Mouse (Mus musculus) lung, embryonic 16.5 days (tissue): ENCODE data around the gene Hexa. TPM values are rescaled to one million over a fixed set of nuclear protein-coding genes. Genes with fewer than 3 reads are reported as not detected.

Source experiments
- ATAC-seq: fragments of 200-750 bp; cut with Nextera tagmentation; 2 replicates; pipeline ENCODE4 v1.8.0; 2017; ENCODE audit warnings: low read depth, mild to moderate bottlenecking, moderate library complexity
- H3K27ac ChIP-seq: fragments of 300-500 bp; sonication (generic); 2 replicates; pipeline ENCODE4 v1.5.1; 2014; ENCODE audit warnings: mild to moderate bottlenecking, control low read depth, low read length
- H3K27me3 ChIP-seq: fragments of 300-500 bp; sonication (generic); 2 replicates; pipeline ENCODE4 v1.6.1; 2014; ENCODE audit warnings: low read depth, low read length, mixed read lengths; ENCODE audit not compliant: control insufficient read depth, insufficient read depth
- H3K36me3 ChIP-seq: fragments of 300-500 bp; sonication (generic); 2 replicates; pipeline ENCODE4 v1.6.1; 2014; ENCODE audit warnings: low read length; ENCODE audit not compliant: control insufficient read depth, insufficient read depth
- H3K4me1 ChIP-seq: fragments of 300-500 bp; sonication (generic); replicated peaks from 2 replicates; pipeline ENCODE4 v1.6.1; 2014; ENCODE audit warnings: low read length, mixed read lengths; ENCODE audit not compliant: control insufficient read depth, insufficient read depth
- H3K4me2 ChIP-seq: fragments of 300-500 bp; sonication (generic); 2 replicates; pipeline ENCODE4 v1.6.1; 2014; ENCODE audit warnings: low read depth, low read length, control low read depth
- H3K4me3 ChIP-seq: fragments of 300-500 bp; sonication (generic); 2 replicates; pipeline ENCODE4 v1.5.1; 2014; ENCODE audit warnings: mild to moderate bottlenecking, low read length, control low read depth
- H3K9ac ChIP-seq: fragments of 300-500 bp; sonication (generic); 2 replicates; pipeline ENCODE4 v1.6.1; 2014; ENCODE audit warnings: low read length, control low read depth
- H3K9me3 ChIP-seq: fragments of 300-500 bp; sonication (generic); 2 replicates; pipeline ENCODE4 v1.6.1; 2016; ENCODE audit warnings: low read length; ENCODE audit not compliant: control insufficient read depth
- WGBS: fragments of 180-500 bp; shearing (Covaris S2); extraction: QIAGEN DNeasy Blood & Tissue Kit; methylation state at CpG from one replicate; pipeline ENCODE4 v1.1.7; 2014; 5-methylcytosine and 5-hydroxymethylcytosine counted together
- polyA plus RNA-seq: library from polyadenylated mRNA; unstranded; fragments of >200 nt; fragmentation: Nextera tagmentation; extraction: Ambion mirVana; gene quantifications from 2 replicates; pipeline ENCODE4 v1.2.1, GENCODE M21; 2015

Gene Hexa
- polyA plus RNA-seq, 1 experiment from 2014 or later: 69.3 TPM

DNA sequence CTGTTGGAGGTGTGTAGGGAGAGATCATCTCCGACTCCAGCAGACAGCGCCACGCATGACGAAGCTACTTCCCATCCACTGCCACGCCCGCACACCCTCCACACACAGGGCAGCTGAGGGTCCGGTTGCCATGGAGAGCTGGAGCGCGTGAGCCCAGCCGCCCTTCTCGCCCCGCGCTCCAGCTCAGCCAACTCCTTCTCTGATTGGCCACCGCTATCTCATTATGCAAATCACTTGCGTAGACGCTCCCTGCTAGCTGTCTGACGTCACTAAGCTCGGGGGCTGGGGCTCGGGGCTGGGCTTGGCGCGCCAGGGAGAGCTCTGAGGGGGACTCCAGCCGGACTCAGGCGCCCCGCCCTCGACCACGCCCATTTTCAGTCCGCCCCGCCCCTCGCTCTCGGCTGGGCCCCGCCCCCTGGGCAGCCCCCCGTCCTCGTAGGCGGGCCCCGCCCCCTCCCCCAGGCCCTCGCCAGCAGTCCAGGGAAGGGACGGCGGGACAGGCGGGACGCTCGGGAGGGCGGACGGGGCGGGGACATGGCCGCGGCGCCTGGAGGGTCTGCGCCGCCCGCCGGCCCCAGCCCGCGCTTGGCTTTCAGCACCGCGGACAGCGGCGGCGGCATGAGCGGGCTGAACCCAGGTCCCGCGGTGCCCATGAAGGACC, 38.6 kb downstream of the Hexa start, which contains the start of gene Celf6:
Gene Celf6, plus strand, starts transcription at position 74 of the 661 bp plus-strand sequence.
- peak within 1 kb of the TSS; percentile 54 for H3K4me3 ChIP-seq
- peak; percentile 98 for ATAC-seq
- H3K36me3 ChIP-seq: no peaks in the 10 kb centered on the region
- H3K27me3 ChIP-seq: peaks cover 3% of the 10 kb centered on the region; the same call in 1 of the 2 replicates
- peak within 1 kb of the TSS; percentile 53 for H3K4me2 ChIP-seq
- no peak within 1 kb of the TSS for H3K27ac ChIP-seq
- H3K9me3 ChIP-seq: no peaks in the 10 kb centered on the region
- peaks cover 9% of the 10 kb centered on the region for H3K4me1 ChIP-seq
- WGBS: 2% methylated on average over 42 of the region's 61 CpGs
- no peak within 1 kb of the TSS for H3K9ac ChIP-seq

GRCm38 (mm10) chr9:59578505-59578867, 39.1 kb downstream of the Hexa start:
- Histone ChIP-seq H3K36me3 (no peaks in the 10 kb centered on the region), H3K4me2 (peak overlapping the region; percentile 53), H3K4me1 (peaks cover 9% of the 10 kb centered on the region), H3K4me3 (peak overlapping the region; percentile 54), H3K27me3 (peaks cover 3% of the 10 kb centered on the region; the same call in 1 of the 2 replicates), H3K9me3 (no peaks in the 10 kb centered on the region), H3K27ac (no peak overlapping the region), H3K9ac (no peak overlapping the region)
- 0% methylated on average over 18 of the region's 20 CpGs for WGBS
- ATAC-seq: peak; percentile 29

DNA sequence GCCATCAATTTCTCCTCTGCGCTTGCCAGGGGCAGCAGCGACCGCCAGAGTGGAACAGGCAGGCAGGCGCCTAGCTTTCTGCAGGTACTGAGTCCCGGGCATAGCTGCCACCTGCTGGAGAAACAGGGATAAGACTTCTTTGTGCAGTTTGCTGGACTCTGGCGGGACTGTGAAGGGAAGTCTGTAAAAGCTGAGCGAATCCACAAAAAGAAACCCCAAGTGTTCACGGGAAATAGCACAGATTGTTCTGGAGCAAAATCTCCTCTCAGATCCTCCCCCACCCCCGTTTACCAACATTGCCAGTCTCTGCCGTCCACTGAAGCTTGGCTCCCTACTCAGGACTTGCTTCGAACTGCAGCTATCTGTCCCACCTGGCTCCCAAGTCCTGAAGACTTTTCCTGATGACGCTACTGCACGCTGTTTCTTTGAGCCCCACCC, 45.5 kb downstream of the Hexa start:
- Histone ChIP-seq H3K27ac (no peak overlapping the region), H3K4me3 (peak overlapping the region; percentile 40), H3K4me1 (no peaks in the 10 kb centered on the region), H3K9me3 (no peaks in the 10 kb centered on the region), H3K4me2 (peak overlapping the region; percentile 62), H3K9ac (peak overlapping the region; percentile 55), H3K36me3 (no peaks in the 10 kb centered on the region), H3K27me3 (no peaks in the 10 kb centered on the region; the same call in 1 of the 2 replicates)
- 3% methylated on average over 13 of the region's 13 CpGs for WGBS
- peak; percentile 79 for ATAC-seq

DNA sequence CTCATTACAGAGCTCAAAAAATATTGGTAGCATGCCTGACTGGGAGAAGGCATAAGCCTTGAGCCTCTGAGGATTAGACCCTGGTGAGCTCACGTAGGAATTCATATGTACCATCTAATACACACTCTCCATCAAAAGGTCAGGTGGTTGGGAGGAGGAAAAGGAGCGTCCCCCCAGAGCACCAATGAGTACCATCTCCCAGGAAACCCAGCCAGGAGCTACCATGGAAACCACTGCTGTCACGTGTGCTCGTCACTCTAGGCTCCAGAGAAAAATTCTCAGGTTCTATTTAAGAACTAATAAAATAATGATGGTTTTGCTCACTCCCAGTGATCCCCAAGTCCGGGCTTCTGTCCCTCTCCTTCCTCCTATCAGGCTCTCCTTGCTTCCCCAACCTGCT, 48.9 kb downstream of the Hexa start:
- H3K4me3 ChIP-seq: no peak overlapping the region
- no peaks in the 10 kb centered on the region for H3K9me3 ChIP-seq
- H3K4me2 ChIP-seq: no peak overlapping the region
- no peak for ATAC-seq
- 61% methylated on average over 5 of the region's 5 CpGs for WGBS
- no peak overlapping the region for H3K9ac ChIP-seq
- no peaks in the 10 kb centered on the region; the same call in 1 of the 2 replicates for H3K27me3 ChIP-seq
- no peaks in the 10 kb centered on the region for H3K36me3 ChIP-seq
- H3K27ac ChIP-seq: no peak overlapping the region
- no peaks in the 10 kb centered on the region for H3K4me1 ChIP-seq

DNA sequence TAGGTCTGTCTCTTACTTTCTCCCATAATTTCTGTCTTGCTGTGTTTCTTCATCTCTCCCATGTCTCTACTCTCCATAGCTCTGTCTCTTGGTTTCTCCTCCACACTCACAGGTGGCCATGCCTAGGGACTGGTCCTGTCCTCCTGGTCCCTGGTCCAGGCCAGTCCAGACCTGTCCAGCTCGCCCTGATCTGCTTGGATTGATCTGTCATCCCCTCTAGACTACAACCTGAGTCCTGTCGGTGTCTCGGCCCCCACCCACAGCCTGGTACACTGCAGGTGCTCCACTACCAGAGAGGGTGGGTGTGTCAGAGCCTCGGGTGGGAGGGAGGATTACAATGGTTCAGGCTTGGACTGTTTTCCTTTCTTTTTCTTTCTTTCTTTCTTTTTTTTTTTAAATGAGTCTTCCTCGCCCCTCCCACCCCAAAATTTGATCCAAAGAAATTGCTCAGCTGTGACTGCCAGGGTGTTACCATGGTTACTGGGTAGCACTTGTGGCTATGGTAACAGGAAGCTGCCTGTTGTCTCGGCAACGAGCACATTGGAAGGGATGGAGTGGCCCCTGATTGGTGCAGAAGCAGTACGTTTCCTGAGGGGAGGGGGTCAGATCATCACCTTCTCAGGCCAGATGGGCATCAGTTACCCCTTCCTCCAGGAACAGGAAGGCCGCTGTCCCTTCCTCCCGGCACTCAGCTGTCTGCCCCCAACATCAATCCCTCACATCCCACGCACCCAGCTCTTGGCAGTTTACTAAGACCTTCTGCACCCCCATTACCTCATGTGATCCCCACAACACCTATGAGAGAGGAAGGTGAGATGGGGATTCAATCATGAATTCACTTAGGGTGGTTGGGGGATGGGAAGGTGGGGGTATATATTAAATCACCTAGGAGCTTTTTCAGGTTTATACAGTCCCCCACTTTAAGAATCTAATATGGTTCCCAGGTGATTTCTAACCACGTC, 49.7 kb downstream of the Hexa start:
- no peak for ATAC-seq
- Histone ChIP-seq H3K36me3 (no peaks in the 10 kb centered on the region), H3K27me3 (no peaks in the 10 kb centered on the region; the same call in 1 of the 2 replicates), H3K4me1 (no peaks in the 10 kb centered on the region), H3K4me2 (no peak overlapping the region), H3K4me3 (no peak overlapping the region), H3K27ac (no peak overlapping the region), H3K9me3 (no peaks in the 10 kb centered on the region), H3K9ac (no peak overlapping the region)
- WGBS: 40% methylated on average over 12 of the region's 12 CpGs

DNA sequence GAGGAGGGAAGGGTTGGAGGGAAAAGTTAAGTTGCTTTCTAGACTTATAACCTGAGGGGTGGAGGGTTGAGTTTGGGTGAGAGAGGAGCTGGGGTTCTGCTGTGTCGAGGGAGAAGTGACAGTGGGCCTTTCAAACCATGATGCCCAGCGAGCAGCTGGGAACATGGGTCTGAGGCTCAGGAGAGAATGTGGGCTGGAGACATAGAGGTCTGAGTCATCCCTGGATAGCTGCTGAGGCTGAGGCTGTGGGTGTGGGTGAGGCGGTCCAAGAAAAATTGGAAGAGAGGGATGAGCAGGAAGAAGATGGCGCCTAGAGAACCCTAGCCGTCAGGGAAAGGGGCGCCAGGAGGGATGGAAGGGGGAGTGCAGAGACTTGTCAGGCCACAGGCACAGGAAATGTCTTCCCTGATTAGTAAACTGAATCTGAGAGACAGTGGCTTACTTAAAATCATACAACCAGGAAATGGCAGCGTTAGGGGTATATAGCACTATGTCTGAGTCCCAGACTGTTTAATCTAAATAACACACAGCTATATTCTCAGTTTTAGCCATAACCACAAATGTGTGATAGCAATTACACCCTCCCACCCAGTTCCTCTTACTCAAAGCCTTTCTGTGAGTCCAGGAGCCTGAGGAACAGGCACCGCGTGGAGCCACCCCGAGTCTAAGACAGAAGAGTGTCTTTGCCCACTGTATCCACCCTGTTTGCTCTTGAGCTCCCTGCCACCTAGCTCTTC, 50.5 kb downstream of the Hexa start:
- no peak overlapping the region for H3K27ac ChIP-seq
- no peaks in the 10 kb centered on the region for H3K4me1 ChIP-seq
- ATAC-seq: no peak
- no peaks in the 10 kb centered on the region for H3K36me3 ChIP-seq
- no peak overlapping the region for H3K9ac ChIP-seq
- WGBS: 69% methylated on average over 10 of the region's 10 CpGs
- H3K4me2 ChIP-seq: no peak overlapping the region
- H3K9me3 ChIP-seq: no peaks in the 10 kb centered on the region
- no peaks in the 10 kb centered on the region; the same call in 1 of the 2 replicates for H3K27me3 ChIP-seq
- no peak overlapping the region for H3K4me3 ChIP-seq

- no peak for ATAC-seq
- H3K27me3 ChIP-seq: peaks cover 12% of the 10 kb centered on the region; the same call in 1 of the 2 replicates
These were observed 62.3 kb downstream of the Hexa start for GRCm38 (mm10) chr9:59601661-59602060.

GRCm38 (mm10) chr9:59605967-59606366, 66.6 kb downstream of the Hexa start:
- Histone ChIP-seq H3K36me3 (no peaks in the 10 kb centered on the region), H3K4me1 (no peaks in the 10 kb centered on the region), H3K4me3 (no peak overlapping the region), H3K27ac (no peak overlapping the region), H3K27me3 (peaks cover 12% of the 10 kb centered on the region; the same call in 1 of the 2 replicates), H3K9ac (no peak overlapping the region), H3K9me3 (no peaks in the 10 kb centered on the region), H3K4me2 (no peak overlapping the region)
- ATAC-seq: no peak
- WGBS: 50% methylated on average over 6 of the region's 6 CpGs

More at GRCm38 (mm10) chr9:59601661-59602060, 62.3 kb downstream of the Hexa start:
- Histone ChIP-seq H3K36me3 (no peaks in the 10 kb centered on the region), H3K9me3 (no peaks in the 10 kb centered on the region), H3K4me2 (no peak overlapping the region), H3K4me3 (no peak overlapping the region), H3K27ac (no peak overlapping the region), H3K9ac (no peak overlapping the region), H3K4me1 (no peaks in the 10 kb centered on the region)
- WGBS: 60% methylated on average over 8 of the region's 8 CpGs
